Mouse (Mus musculus) 416B (cell line): ENCODE data around the gene Atg10.
"Not testable (repeated sequence)": the region's sequence is repeated elsewhere in the genome, so short reads cannot be mapped to it uniquely, and the experiment has no call there.

Source experiments
- DNase-seq: peaks from one replicate; pipeline ENCODE4 v3.0.0; 2011; ENCODE audit warnings: low read depth

Gene Atg10

DNA sequence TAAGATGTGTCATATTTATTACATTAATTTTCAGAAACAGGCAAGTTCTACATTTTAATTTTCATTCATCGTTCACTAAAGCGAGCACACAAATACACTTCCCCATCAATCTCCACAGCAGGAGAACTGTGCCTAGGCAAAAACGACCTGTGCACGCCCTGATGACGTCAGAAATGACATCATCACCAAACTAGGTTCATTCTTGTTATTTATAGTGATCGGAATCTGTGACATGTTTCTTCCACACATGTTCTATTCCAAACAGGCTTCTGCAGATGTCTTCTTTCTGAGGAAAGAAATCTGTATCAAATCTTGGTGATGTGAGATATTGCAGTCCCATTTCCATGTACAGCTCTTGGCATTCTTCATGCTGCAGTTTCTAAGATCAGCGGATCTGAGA is 287.9 kb downstream of the Atg10 start:
- DNase-seq: no peak

GRCm38 (mm10) chr13:90933256-90933655 is 290.5 kb downstream of the Atg10 start:
- no peak for DNase-seq

GRCm38 (mm10) chr13:90929847-90930246 is 293.9 kb downstream of the Atg10 start:
- peak; percentile 81 for DNase-seq

- not testable (repeated sequence) for DNase-seq
Measured at GRCm38 (mm10) chr13:90928266-90928665, 295.5 kb downstream of the Atg10 start.

DNA sequence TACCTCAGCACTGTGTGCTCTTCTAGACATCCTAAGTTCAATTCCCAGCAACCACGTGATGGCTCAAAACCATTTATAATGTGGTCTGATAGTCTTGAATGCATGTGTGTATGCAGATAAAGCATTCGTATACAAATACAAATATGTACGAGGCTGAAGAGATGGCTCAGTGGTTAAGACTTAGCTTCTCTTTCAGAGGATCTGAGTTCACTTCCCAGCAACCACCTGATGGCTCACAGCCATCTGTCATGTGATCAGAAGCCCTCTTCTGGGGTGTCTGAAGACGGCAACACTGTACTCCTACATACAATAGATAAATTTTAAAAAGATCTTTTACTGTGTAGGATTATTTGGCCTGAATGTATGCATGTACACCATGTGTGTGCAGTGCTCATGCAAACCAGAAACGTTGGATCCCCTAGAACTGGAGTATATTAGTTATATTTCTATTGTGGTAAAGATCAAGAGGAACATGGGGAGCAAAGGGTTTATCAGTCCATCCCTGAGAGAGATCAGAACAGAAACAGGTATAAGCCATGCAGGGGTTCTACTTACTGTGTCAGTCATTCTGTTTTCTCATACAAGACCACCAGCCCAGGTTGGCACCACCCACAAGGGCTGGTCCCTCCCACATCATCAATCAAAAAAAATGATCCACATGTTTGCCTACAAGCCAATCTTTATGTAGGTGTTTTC is 296.7 kb downstream of the Atg10 start:
- DNase-seq: peak; percentile 27

GRCm38 (mm10) chr13:90926125-90926765 is 297.5 kb downstream of the Atg10 start:
- peak; percentile 39 for DNase-seq

- DNase-seq: no peak
Measured at GRCm38 (mm10) chr13:90925191-90925590, 298.6 kb downstream of the Atg10 start.

- peak; percentile 66 for DNase-seq
Measured at GRCm38 (mm10) chr13:90924072-90924471, 299.7 kb downstream of the Atg10 start.

DNA sequence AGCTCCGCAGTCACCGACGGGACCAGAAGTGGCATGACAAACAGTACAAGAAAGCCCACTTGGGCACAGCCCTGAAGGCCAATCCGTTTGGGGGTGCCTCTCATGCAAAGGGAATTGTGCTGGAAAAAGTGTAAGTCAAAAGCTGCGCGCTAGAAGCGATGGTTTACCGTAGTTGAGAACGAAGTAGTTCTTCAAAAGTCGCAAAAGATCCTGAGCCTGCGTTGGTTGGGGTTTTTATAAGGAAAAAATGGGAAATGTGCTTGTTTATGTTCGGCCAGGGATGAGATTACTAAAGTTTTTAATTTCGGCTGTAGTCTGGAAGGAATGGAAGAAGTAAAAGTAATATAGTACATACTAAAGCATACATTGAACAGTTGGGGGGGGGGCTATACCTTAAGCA is 300.2 kb downstream of the Atg10 start:
- DNase-seq: peak; percentile 49

GRCm38 (mm10) chr13:90922751-90923612 is 300.8 kb downstream of the Atg10 start, which contains the start of gene Rps23:
Gene Rps23 (plus strand): TSS chr13:90922958.
- DNase-seq: peak; percentile 95

- DNase-seq: no peak
Measured at GRCm38 (mm10) chr13:90914721-90915120, 309.0 kb downstream of the Atg10 start.

- no peak for DNase-seq
Measured at GRCm38 (mm10) chr13:90913675-90914192, 310.0 kb downstream of the Atg10 start.

DNA sequence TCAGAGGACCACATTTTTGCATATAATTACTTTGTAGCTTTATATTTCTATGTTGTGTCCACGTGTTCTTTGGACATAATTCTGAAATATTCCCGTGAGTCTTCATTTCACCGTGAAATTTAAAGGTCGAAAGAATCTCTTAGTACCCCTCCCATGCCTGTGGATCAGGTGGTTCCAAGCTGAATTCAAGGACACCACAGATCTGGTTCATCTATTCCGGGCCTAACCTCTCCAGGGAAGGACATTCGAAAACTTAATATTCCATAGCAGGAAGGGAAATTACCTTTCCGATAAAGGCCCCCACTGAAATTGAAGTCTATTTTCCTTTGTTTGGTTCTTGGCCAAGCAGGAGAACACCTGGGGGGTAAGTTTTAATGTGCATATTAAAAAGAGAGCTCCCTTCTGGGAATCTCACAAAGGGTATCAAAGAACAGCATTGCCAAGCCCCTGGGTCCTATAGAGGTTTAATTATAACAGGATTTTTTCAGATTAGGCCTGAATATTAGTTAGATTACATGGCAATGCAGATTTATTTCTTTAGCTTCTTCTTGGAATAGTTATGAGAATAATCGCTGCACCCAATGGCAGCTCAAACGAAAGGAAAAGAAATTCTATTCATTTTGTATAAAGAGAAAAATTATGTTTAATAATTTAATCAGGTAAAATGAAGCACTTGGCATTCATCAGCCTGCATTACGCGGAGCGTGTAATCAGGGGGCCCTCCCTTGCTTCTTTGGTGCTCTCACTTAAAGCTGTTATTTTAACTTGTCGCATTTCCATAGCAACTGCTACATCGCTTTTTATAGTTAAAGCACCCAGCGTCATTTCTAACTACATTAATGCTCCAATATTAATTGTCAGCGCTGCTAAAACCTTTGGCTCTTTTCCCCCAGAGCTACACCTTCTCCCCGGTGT is 310.8 kb downstream of the Atg10 start:
- DNase-seq: no peak

- no peak for DNase-seq
Measured at GRCm38 (mm10) chr13:90907376-90907775, 316.4 kb downstream of the Atg10 start.

DNA sequence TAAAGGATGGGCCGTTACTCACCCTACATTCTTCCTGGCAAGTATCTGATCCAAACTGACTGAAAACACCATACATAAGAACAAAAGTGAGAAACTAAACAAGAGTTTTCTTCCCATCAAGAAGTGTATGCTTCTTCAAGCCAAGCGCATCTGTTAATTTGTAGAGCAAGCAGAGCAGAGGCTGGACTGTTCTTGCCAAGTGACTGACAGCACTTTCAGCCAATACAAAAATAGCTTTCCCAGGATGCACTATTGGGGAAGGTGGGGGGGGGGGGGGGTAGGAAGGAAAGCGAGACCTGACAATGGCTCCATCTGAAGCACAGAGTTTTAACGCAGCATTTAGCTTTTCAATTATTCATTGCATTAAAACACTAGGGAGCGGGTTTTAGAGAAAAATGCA is 318.6 kb downstream of the Atg10 start, which contains the start of gene Atp6ap1l:
TSS of gene Atp6ap1l (minus strand) at position 180 of the 400 bp plus-strand sequence.
- no peak for DNase-seq

- no peak for DNase-seq
Measured at GRCm38 (mm10) chr13:90896821-90897220, 326.9 kb downstream of the Atg10 start.

- DNase-seq: no peak
Measured at GRCm38 (mm10) chr13:90896098-90896497, 327.7 kb downstream of the Atg10 start.

DNA sequence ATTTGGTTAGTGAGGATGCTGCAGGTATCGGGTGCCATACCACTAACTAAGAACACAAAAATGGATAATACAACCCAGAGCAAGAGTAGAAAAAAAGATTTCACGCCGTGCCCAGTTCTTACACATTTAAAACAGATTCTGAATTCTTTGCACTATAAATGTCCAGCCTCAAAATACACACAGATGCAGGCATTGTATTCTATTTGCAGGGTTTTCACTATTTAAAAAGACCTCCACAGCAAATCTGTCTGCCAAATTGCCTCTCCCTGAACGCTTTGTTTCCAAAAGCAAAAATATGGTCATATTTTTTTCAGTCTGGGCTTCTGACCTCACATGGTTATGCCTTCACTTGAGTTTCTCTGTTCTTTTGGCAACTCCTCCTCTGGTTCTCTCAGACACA is 328.9 kb downstream of the Atg10 start:
- no peak for DNase-seq

- no peak for DNase-seq
Measured at GRCm38 (mm10) chr13:90890111-90890510, 333.7 kb downstream of the Atg10 start.

DNA sequence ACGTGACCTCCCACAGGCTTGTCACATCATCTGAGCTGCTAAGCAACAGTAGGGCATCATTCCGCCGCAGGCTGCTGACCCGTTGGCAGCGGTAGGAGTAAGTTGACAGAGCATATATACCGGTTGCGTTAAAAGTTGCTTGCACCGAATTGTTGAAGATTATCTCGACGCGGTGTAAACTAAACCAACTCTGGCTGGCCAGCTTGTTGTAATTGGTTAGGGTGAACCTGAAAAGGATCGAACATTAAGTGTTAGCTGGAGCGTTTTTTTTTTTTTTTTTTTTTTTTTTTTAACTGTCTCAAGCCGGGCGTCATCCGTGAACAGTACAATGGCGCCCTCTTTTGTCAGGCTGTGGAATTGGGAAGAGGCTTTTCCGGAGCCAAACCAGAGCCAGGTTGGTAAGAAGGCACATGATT is 337.2 kb downstream of the Atg10 start:
- peak; percentile 65 for DNase-seq

DNA sequence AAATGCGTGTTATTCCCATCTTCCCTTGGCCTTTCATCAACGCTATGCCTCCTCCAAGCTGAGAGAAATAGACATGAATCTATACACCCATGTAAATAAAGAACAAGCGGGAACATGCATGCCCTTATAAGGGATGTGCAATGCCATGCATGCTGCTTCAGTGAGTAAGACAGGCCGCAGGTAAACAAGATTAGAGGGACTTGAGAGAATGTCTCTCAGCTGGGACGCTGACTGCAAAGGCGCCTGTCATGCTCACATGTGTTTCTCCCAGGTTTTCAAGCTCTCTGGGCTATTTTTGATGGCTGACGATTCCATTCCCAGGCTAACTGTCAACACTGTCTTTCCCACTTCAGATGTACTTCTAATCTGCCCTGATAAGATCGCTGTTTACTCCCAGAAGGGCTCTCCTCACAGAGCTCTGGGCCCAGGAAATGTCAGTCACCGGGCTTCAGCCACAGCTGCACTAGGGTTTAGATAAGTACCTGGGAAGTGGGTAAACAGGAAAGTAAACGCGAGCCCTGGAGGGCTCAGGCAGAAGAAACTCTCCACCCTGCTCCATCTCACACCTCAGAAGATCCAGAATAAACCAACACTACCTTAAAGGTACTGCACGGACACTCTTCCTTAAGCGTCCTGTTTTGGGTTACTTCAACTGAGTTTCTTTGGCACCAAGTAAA is 337.8 kb downstream of the Atg10 start:
- DNase-seq: peak; percentile 4
